Mouse (Mus musculus) heart, postnatal 0 days (tissue): Measurements from ENCODE around the gene Plk4. TPM values are rescaled to one million over a fixed set of nuclear protein-coding genes. Genes with fewer than 3 reads are reported as not detected.

Source experiments
- ATAC-seq: fragments of 200-750 bp; cut with Nextera tagmentation; 2 replicates; pipeline ENCODE4 v1.8.0; 2017; ENCODE audit warnings: low read depth, moderate number of reproducible peaks, moderate library complexity; ENCODE audit not compliant: insufficient read depth
- DNase-seq: peaks from one replicate; pipeline ENCODE4 v3.0.0-alpha.2; 2016; ENCODE audit warnings: low spot score
- H3K27ac ChIP-seq: fragments of 300-500 bp; sonication (generic); 2 replicates; pipeline ENCODE4 v1.5.1; 2014; ENCODE audit warnings: low read depth, mild to moderate bottlenecking
- H3K27me3 ChIP-seq: fragments of 300-500 bp; sonication (generic); 2 replicates; pipeline ENCODE4 v1.6.1; 2014; ENCODE audit warnings: low read length, mixed read lengths; ENCODE audit not compliant: control insufficient read depth, insufficient read depth
- H3K36me3 ChIP-seq: fragments of 300-500 bp; sonication (generic); replicated peaks from 2 replicates; pipeline ENCODE4 v1.6.1; 2014; ENCODE audit warnings: low read length, mixed read lengths; ENCODE audit not compliant: control insufficient read depth, insufficient read depth
- H3K4me1 ChIP-seq: fragments of 300-500 bp; sonication (generic); 2 replicates; pipeline ENCODE4 v1.6.1; 2014; ENCODE audit warnings: antibody characterized with exemption; ENCODE audit not compliant: control insufficient read depth, insufficient read depth
- H3K4me2 ChIP-seq: fragments of 300-500 bp; sonication (generic); 2 replicates; pipeline ENCODE4 v1.6.1; 2014; ENCODE audit warnings: low read depth, mild to moderate bottlenecking, low read length, moderate library complexity
- H3K4me3 ChIP-seq: fragments of 300-500 bp; sonication (generic); 2 replicates; pipeline ENCODE4 v1.5.1; 2014; ENCODE audit warnings: low read depth, low read length
- H3K9ac ChIP-seq: fragments of 300-500 bp; sonication (generic); replicated peaks from 2 replicates; pipeline ENCODE4 v1.6.1; 2014; ENCODE audit warnings: low read depth, low read length, mixed read lengths
- H3K9me3 ChIP-seq: fragments of 300-500 bp; sonication (generic); replicated peaks from 2 replicates; pipeline ENCODE4 v1.6.1; 2016; ENCODE audit warnings: low read length; ENCODE audit not compliant: control insufficient read depth
- CTCF ChIP-seq: IDR thresholded peaks from 2 replicates; pipeline ENCODE4 v1.5.1; 2016; ENCODE audit warnings: antibody characterized with exemption, control low read depth, low read depth
- EP300 ChIP-seq: IDR thresholded peaks from 2 replicates; pipeline ENCODE4 v1.6.1; 2016; ENCODE audit warnings: antibody characterized with exemption, low read depth
- WGBS: fragments of 180-500 bp; shearing (Covaris S2); extraction: QIAGEN DNeasy Blood & Tissue Kit; methylation state at CpG from one replicate; pipeline ENCODE4 v1.1.7; 2014; 5-methylcytosine and 5-hydroxymethylcytosine counted together
- polyA plus RNA-seq: library from polyadenylated mRNA; unstranded; fragments of >200 nt; fragmentation: Nextera tagmentation; extraction: Ambion mirVana; gene quantifications from 2 replicates; pipeline ENCODE4 v1.2.1, GENCODE M21; 2015
- total RNA-seq: library from RNA; depleted of rRNA; stranded (reverse); fragments of >200 nt; gene quantifications from 2 replicates; pipeline ENCODE4 v1.2.3, GENCODE M21; 2014; ENCODE audit warnings: low replicate concordance; rRNA removed

Plk4 gene
- 7.1 and 14.5 TPM in 2 replicates for total RNA-seq
- 10.2 and 11.6 TPM in 2 replicates for polyA plus RNA-seq

DNA sequence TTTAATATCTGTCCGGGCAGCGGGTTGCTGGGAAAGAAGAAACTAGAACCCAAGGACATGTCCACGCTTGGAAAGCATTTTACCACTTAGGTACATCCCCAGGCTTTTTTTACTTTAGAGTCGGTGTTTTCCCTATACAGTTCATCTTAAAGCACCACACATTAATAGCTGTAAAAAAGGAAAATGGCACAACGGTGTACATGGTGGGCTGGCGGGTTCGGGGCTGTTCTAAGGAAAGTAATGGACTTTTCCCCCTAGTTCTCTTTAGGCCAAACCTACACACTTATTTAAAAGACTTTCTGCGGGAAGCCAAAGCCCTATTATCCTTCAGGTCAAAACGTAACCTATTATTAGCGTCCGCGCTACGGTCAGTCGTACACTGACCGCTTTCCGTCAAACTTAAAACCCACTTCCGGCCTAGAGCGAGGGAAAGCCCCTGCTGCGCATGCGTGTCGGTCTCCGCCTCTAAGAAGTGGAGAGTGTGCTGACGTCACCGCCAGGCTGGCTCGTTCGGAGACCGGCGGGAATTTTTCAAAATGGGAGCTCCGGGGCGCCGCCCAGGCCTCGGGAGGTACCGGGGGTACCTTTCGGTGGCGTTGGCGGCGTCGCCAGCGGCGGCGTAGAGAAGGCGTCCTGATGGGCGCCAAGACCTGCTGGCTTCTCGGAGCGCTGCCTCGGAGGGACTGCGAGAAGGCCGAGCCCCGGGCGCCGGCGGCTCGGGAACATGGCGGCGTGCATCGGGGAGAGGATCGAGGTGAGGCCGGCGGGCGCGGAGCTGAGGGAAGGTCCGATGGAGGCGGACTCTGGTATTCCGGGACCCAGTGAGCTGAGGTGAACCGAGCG lies at the start of gene Plk4:
Plk4 (plus strand) TSS at position 490 of the 843 bp plus-strand sequence.
- ATAC-seq (peak; percentile 100), DNase-seq (peak; percentile 99)
- Histone ChIP-seq H3K4me1 (peaks cover 6% of the 10 kb centered on the region; the same call in 1 of the 2 replicates), H3K4me2 (peak within 1 kb of the TSS; percentile 87), H3K27me3 (no peaks in the 10 kb centered on the region), H3K4me3 (peak within 1 kb of the TSS; percentile 92), H3K9me3 (no peaks in the 10 kb centered on the region), H3K27ac (peak within 1 kb of the TSS; percentile 83), H3K9ac (peak within 1 kb of the TSS; percentile 77), H3K36me3 (peaks cover under 1% of the 10 kb centered on the region)
- TF ChIP-seq EP300 (0 out of 2 replicates have a peak, but pooled peaks have one; percentile 21), CTCF (no peak)
- 4% methylated on average over 65 of the region's 66 CpGs for WGBS

- peaks cover 41% of the 10 kb centered on the region for H3K36me3 ChIP-seq
- H3K4me1 ChIP-seq = no peaks in the 10 kb centered on the region
- no peaks in the 10 kb centered on the region for H3K27me3 ChIP-seq
- H3K4me3 ChIP-seq = no peak overlapping the region
- ATAC-seq (no peak), DNase-seq (no peak)
- H3K9me3 ChIP-seq = no peaks in the 10 kb centered on the region
- TF ChIP-seq CTCF = no peak
- no peak for TF ChIP-seq EP300
- H3K9ac ChIP-seq = no peak overlapping the region
- H3K4me2 ChIP-seq = no peak overlapping the region
- no peak overlapping the region for H3K27ac ChIP-seq
- WGBS = 65% methylated on average over 3 of the region's 3 CpGs
Observed at GRCm38 (mm10) chr3:40760746-40761145, 39.1 kb upstream of the Plk4 start.

DNA sequence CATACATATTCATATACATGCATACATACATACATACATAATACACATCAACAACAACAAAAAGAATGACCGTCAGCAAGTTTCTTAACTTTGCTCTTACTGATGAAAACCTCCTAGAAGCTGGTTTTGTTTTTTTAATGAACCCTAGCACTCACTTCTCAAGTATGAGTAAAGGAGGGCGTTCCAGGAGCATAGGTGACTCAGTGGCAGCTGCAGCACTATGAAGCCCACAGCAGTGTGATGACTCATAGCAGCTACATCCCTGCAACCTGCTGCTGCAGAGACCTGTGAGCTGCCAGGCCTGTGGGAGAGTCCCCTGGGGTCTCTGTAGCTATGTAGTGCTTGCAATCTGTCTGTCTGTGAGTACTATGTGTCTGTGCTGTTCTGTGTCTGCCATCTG lies 38.5 kb upstream of the Plk4 start:
- H3K4me3 ChIP-seq = no peak overlapping the region
- no peak for TF ChIP-seq EP300
- no peak for TF ChIP-seq CTCF
- no peaks in the 10 kb centered on the region for H3K4me1 ChIP-seq
- no peak for ATAC-seq
- no peaks in the 10 kb centered on the region for H3K27me3 ChIP-seq
- 93% methylated on average over 2 of the region's 2 CpGs for WGBS
- no peak overlapping the region for H3K27ac ChIP-seq
- peaks cover 45% of the 10 kb centered on the region for H3K36me3 ChIP-seq
- H3K4me2 ChIP-seq = no peak overlapping the region
- H3K9me3 ChIP-seq = no peaks in the 10 kb centered on the region
- no peak overlapping the region for H3K9ac ChIP-seq
- no peak for DNase-seq

DNA sequence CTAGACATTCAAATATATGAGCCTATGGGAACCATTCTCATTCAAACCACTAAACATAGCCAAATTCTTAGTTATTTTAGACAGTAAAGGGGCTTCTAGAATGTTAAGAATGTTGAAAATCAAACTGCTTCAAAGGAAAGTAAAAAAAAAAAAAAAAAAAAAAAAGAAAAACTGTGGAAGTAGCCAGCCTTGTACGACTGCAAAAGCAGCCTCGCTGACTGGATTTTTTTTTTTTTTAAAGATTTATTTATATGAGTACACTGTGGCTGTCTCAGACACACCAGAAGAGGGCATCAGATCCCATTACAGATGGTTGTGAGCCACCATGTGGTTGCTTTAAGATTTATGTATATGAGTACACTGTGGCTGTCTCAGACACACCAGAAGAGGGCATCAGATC lies 6.0 kb upstream of the Plk4 start:
- H3K27me3 ChIP-seq = no peaks in the 10 kb centered on the region
- DNase-seq (no peak), ATAC-seq (no peak)
- H3K27ac ChIP-seq = no peak overlapping the region
- no peak for TF ChIP-seq CTCF
- TF ChIP-seq EP300 = no peak
- no peaks in the 10 kb centered on the region for H3K9me3 ChIP-seq
- 79% methylated on average over 2 of the region's 2 CpGs for WGBS
- no peak overlapping the region for H3K4me2 ChIP-seq
- H3K4me1 ChIP-seq = no peaks in the 10 kb centered on the region
- no peak overlapping the region for H3K4me3 ChIP-seq
- no peak overlapping the region for H3K9ac ChIP-seq
- H3K36me3 ChIP-seq = peaks cover 13% of the 10 kb centered on the region; the same call in 1 of the 2 replicates

- TF ChIP-seq EP300 (no peak), CTCF (no peak)
- WGBS = 59% methylated on average over 1 of the region's 1 CpGs
Observed at GRCm38 (mm10) chr3:40798054-40798453, 1.8 kb upstream of the Plk4 start.

More at GRCm38 (mm10) chr3:40798054-40798453, 1.8 kb upstream of the Plk4 start:
- H3K27ac ChIP-seq = no peak overlapping the region
- no peaks in the 10 kb centered on the region for H3K9me3 ChIP-seq
- no peak for ATAC-seq
- H3K27me3 ChIP-seq = no peaks in the 10 kb centered on the region
- peaks cover 6% of the 10 kb centered on the region; the same call in 1 of the 2 replicates for H3K4me1 ChIP-seq
- DNase-seq = no peak
- no peak overlapping the region for H3K4me2 ChIP-seq
- H3K36me3 ChIP-seq = 0 out of 2 replicates have a peak, but pooled peaks cover 2% of the 10 kb centered on the region
- H3K4me3 ChIP-seq = no peak overlapping the region
- H3K9ac ChIP-seq = no peak overlapping the region
